Mouse (Mus musculus): Measurements from ENCODE around the gene Setd5. TPM values are rescaled to one million over a fixed set of nuclear protein-coding genes. Genes with fewer than 3 reads are reported as not detected.

The Setd5 gene
- 50.3 and 54.0 TPM in 2 replicates for polyA plus RNA-seq (2015; fragmentation: Nextera tagmentation; extraction: Ambion mirVana)

- peak within 1 kb of the TSS; percentile 99 for H3K9ac ChIP-seq
- ATAC-seq (ENCODE audit: low read depth) = peak; percentile 94
- no peaks in the 10 kb centered on the region for H3K9me3 ChIP-seq
- WGBS = under 1% methylated on average over 66 of the region's 91 CpGs
- no peaks in the 10 kb centered on the region for H3K36me3 ChIP-seq
- peaks cover 53% of the 10 kb centered on the region for H3K4me1 ChIP-seq (replicated peaks)
- H3K27me3 ChIP-seq = no peaks in the 10 kb centered on the region
- H3K4me2 ChIP-seq = peak within 1 kb of the TSS; percentile 99
- H3K4me3 ChIP-seq = peak within 1 kb of the TSS; percentile 97
- H3K27ac ChIP-seq (replicated peaks) = peak within 1 kb of the TSS; percentile 100
Observed at GRCm38 (mm10) chr6:113076686-113077516, at the start of gene Setd5. Setd5 (plus strand) TSS chr6:113077365.

- H3K4me3 ChIP-seq = no peak overlapping the region
- H3K4me1 ChIP-seq (replicated peaks) = peaks cover 7% of the 10 kb centered on the region; the same call in 1 of the 2 replicates
- no peaks in the 10 kb centered on the region for H3K36me3 ChIP-seq
- no peak for ATAC-seq (ENCODE audit: low read depth)
- H3K27ac ChIP-seq (replicated peaks) = peak overlapping the region; percentile 33; the same call in 1 of the 2 replicates
- 9% methylated on average over 2 of the region's 2 CpGs for WGBS
- no peaks in the 10 kb centered on the region for H3K9me3 ChIP-seq
- no peak overlapping the region for H3K9ac ChIP-seq
- H3K4me2 ChIP-seq = no peak overlapping the region
- no peaks in the 10 kb centered on the region for H3K27me3 ChIP-seq
Observed at GRCm38 (mm10) chr6:113027446-113027845, 49.7 kb upstream of the Setd5 start.

DNA sequence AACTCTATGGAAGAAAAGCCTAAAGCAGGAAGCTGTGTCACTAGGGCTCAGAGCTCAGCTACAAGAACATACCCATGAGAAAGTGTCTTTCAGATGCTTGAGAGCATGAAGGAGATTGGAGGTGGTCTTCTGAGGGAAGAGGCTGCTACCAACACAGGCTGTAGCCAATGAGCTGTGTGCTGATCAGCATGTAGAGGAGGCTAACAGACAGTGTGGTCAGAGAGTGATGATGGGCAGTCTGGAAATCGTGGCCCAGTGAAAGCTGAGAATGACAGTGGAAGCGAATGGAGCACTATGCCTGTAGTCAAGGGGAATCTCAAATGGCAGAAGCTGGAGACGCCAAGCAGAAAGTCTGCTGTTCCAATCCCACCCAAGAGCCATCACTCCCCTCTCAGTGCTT lies 48.2 kb upstream of the Setd5 start:
- H3K36me3 ChIP-seq = no peaks in the 10 kb centered on the region
- no peak for ATAC-seq (ENCODE audit: low read depth)
- no peaks in the 10 kb centered on the region for H3K9me3 ChIP-seq
- no peak overlapping the region for H3K27ac ChIP-seq (replicated peaks)
- no peaks in the 10 kb centered on the region for H3K27me3 ChIP-seq
- no peak overlapping the region for H3K4me2 ChIP-seq
- peaks cover 7% of the 10 kb centered on the region; the same call in 1 of the 2 replicates for H3K4me1 ChIP-seq (replicated peaks)
- no peak overlapping the region for H3K9ac ChIP-seq
- 83% methylated on average over 3 of the region's 3 CpGs for WGBS
- H3K4me3 ChIP-seq = no peak overlapping the region

DNA sequence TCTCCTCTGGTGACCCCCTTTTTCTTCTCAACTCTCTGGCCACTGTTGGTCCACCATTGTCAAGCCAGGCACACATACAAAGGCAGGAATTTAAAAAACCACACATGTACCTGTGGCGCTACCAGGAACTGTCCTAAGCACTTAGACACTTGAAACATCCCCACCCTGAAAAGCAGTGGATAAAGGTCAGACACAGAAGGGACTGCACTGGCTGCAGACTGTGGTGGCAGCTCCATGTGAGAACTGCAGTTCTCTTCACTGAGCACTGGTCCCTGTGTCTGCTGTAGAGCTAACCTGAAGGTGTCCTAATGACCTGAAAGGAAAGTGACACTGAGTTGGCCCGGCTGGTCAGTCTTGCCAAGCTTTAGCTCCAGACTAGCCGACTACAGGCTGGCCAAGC lies 46.6 kb upstream of the Setd5 start:
- Histone ChIP-seq H3K9me3 (no peaks in the 10 kb centered on the region), H3K27me3 (no peaks in the 10 kb centered on the region), H3K4me2 (no peak overlapping the region), H3K9ac (no peak overlapping the region), H3K27ac (replicated peaks) (no peak overlapping the region), H3K36me3 (no peaks in the 10 kb centered on the region), H3K4me1 (replicated peaks) (peaks cover 5% of the 10 kb centered on the region; the same call in 1 of the 2 replicates), H3K4me3 (no peak overlapping the region)
- ATAC-seq (ENCODE audit: low read depth) = no peak
- WGBS = 79% methylated on average over 3 of the region's 3 CpGs

GRCm38 (mm10) chr6:113030970-113031660 lies 46.0 kb upstream of the Setd5 start:
- Histone ChIP-seq H3K4me3 (no peak overlapping the region), H3K27ac (replicated peaks) (no peak overlapping the region), H3K4me2 (no peak overlapping the region), H3K36me3 (no peaks in the 10 kb centered on the region), H3K9ac (no peak overlapping the region), H3K4me1 (replicated peaks) (no peaks in the 10 kb centered on the region), H3K9me3 (no peaks in the 10 kb centered on the region), H3K27me3 (no peaks in the 10 kb centered on the region)
- 78% methylated on average over 10 of the region's 10 CpGs for WGBS
- ATAC-seq (ENCODE audit: low read depth) = no peak

- WGBS = 77% methylated on average over 3 of the region's 3 CpGs
- ATAC-seq (ENCODE audit: low read depth) = no peak
- H3K27ac ChIP-seq (replicated peaks) = no peak overlapping the region
- no peak overlapping the region for H3K4me2 ChIP-seq
- no peaks in the 10 kb centered on the region for H3K4me1 ChIP-seq (replicated peaks)
- no peaks in the 10 kb centered on the region for H3K27me3 ChIP-seq
- H3K9ac ChIP-seq = no peak overlapping the region
- H3K9me3 ChIP-seq = no peaks in the 10 kb centered on the region
- H3K36me3 ChIP-seq = no peaks in the 10 kb centered on the region
- H3K4me3 ChIP-seq = no peak overlapping the region
Observed at GRCm38 (mm10) chr6:113032121-113032520, 45.0 kb upstream of the Setd5 start.

GRCm38 (mm10) chr6:113033185-113033584 lies 44.0 kb upstream of the Setd5 start:
- Histone ChIP-seq H3K36me3 (no peaks in the 10 kb centered on the region), H3K4me1 (replicated peaks) (peaks cover 6% of the 10 kb centered on the region), H3K9ac (no peak overlapping the region), H3K4me3 (no peak overlapping the region), H3K9me3 (no peaks in the 10 kb centered on the region), H3K27me3 (no peaks in the 10 kb centered on the region), H3K4me2 (no peak overlapping the region), H3K27ac (replicated peaks) (no peak overlapping the region)
- 83% methylated on average over 2 of the region's 2 CpGs for WGBS
- ATAC-seq (ENCODE audit: low read depth) = no peak

- peaks cover 12% of the 10 kb centered on the region for H3K4me1 ChIP-seq (replicated peaks)
- H3K36me3 ChIP-seq = no peaks in the 10 kb centered on the region
- no peak for ATAC-seq (ENCODE audit: low read depth)
- H3K9ac ChIP-seq = no peak overlapping the region
- H3K9me3 ChIP-seq = no peaks in the 10 kb centered on the region
- WGBS = 88% methylated on average over 6 of the region's 6 CpGs
- H3K4me3 ChIP-seq = no peak overlapping the region
- no peaks in the 10 kb centered on the region for H3K27me3 ChIP-seq
- no peak overlapping the region for H3K4me2 ChIP-seq
- no peak overlapping the region for H3K27ac ChIP-seq (replicated peaks)
Observed at GRCm38 (mm10) chr6:113034466-113034865, 42.7 kb upstream of the Setd5 start.

- Histone ChIP-seq H3K9me3 (no peaks in the 10 kb centered on the region), H3K27ac (replicated peaks) (no peak overlapping the region), H3K4me3 (no peak overlapping the region), H3K9ac (no peak overlapping the region), H3K36me3 (no peaks in the 10 kb centered on the region), H3K4me2 (no peak overlapping the region), H3K4me1 (replicated peaks) (peaks cover 12% of the 10 kb centered on the region), H3K27me3 (peaks cover 4% of the 10 kb centered on the region; the same call in 1 of the 2 replicates)
- 57% methylated on average over 4 of the region's 4 CpGs for WGBS
- no peak for ATAC-seq (ENCODE audit: low read depth)
Observed at GRCm38 (mm10) chr6:113036463-113037175, 40.5 kb upstream of the Setd5 start.

DNA sequence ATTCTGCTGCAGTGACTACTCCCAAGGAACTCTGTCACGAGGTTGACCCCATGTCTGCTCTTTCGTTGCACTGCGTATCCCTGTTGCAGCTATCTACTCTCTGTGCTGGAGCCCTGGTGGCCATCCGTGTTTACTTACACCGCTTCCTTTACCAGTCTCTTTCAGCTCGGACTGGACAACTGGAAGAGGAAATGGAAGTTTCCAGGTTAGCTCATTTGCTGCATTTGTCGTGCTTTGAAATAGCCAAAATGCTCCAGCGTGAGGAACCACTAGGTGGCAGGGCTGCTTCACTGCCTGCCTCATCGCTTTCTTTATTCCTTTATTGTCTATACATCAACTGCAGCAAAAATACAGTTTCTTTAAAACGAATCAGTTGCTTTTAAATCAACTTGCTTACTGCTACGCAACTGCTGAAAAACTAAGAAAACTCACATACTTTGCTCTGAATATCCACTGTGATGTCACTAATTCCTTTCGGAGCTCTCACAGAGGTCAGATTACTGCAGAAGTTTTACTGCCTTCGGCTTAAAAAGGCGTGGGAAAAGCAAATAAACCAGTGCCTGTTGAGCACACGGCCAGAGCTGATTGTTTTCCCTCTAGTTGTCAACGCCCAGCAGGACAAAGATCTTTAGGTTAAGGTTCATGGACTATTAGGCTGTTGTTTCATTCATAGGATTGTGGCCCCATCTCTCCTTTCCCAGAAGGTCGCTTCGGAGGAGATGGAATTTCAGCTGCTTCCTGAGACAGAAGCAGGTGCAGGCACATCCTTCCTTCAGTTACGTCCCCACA lies 39.0 kb upstream of the Setd5 start:
- peak; percentile 56; the same call in 1 of the 2 replicates for ATAC-seq (ENCODE audit: low read depth)
- peak overlapping the region; percentile 52; the same call in 1 of the 2 replicates for H3K27ac ChIP-seq (replicated peaks)

GRCm38 (mm10) chr6:113038735-113039058 lies 38.5 kb upstream of the Setd5 start:
- Histone ChIP-seq H3K27me3 (peaks cover 4% of the 10 kb centered on the region; the same call in 1 of the 2 replicates), H3K27ac (replicated peaks) (no peak overlapping the region), H3K4me1 (replicated peaks) (peaks cover 12% of the 10 kb centered on the region), H3K4me3 (no peak overlapping the region), H3K4me2 (peak overlapping the region; percentile 53), H3K9ac (peak overlapping the region; percentile 47), H3K9me3 (no peaks in the 10 kb centered on the region), H3K36me3 (no peaks in the 10 kb centered on the region)
- 21% methylated on average over 5 of the region's 5 CpGs for WGBS
- ATAC-seq (ENCODE audit: low read depth) = peak; percentile 36; the same call in 1 of the 2 replicates

More for the DNA sequence above, 39.0 kb upstream of the Setd5 start:
- Histone ChIP-seq H3K9ac (peak overlapping the region; percentile 47), H3K36me3 (no peaks in the 10 kb centered on the region), H3K27me3 (peaks cover 4% of the 10 kb centered on the region; the same call in 1 of the 2 replicates), H3K4me1 (replicated peaks) (peaks cover 12% of the 10 kb centered on the region), H3K4me3 (peak overlapping the region; percentile 24), H3K4me2 (peak overlapping the region; percentile 53), H3K9me3 (no peaks in the 10 kb centered on the region)
- 7% methylated on average over 19 of the region's 19 CpGs for WGBS
